In genomic region chr10:128093496-128094294, GRCm38 (mm10) we compare ENCODE assay signal across 8 mouse cellular contexts. TPM values are rescaled to one million over a fixed set of nuclear protein-coding genes. Genes with fewer than 3 reads are reported as not detected.
DNase-seq lines count a peak whose midpoint lies in the region; ATAC-seq and TF ChIP-seq lines count a peak whose summit lies in the region.

No protein-coding gene starts in this region.

- peaks cover 81% of the 10 kb centered on the region for H3K4me1 ChIP-seq in G1E (ENCODE audit: insufficient read depth, low read depth, low read length)
- peaks cover 50% of the 10 kb centered on the region for H3K4me1 ChIP-seq in embryonic facial prominence, embryonic 12.5 days
- peaks cover 53% of the 10 kb centered on the region for H3K4me1 ChIP-seq in hindbrain, embryonic 13.5 days (replicated peaks)
- H3K4me1 ChIP-seq in liver, embryonic 12.5 days: peaks cover 82% of the 10 kb centered on the region

- peak overlapping the region; percentile 75; the same call in 1 of the 2 replicates for H3K9ac ChIP-seq in embryonic facial prominence, embryonic 12.5 days
- peak overlapping the region; percentile 95 for H3K9ac ChIP-seq in hindbrain, embryonic 13.5 days
- H3K9ac ChIP-seq in liver, embryonic 12.5 days: peak overlapping the region; percentile 91

- no peaks in the 10 kb centered on the region for H3K9me3 ChIP-seq in G1E (replicated peaks)
- no peaks in the 10 kb centered on the region for H3K9me3 ChIP-seq in embryonic facial prominence, embryonic 12.5 days
- H3K9me3 ChIP-seq in hindbrain, embryonic 13.5 days: no peaks in the 10 kb centered on the region
- no peaks in the 10 kb centered on the region for H3K9me3 ChIP-seq in liver, embryonic 12.5 days (replicated peaks)

- peaks cover 21% of the 10 kb centered on the region for H3K36me3 ChIP-seq in G1E (replicated peaks)
- H3K36me3 ChIP-seq in embryonic facial prominence, embryonic 12.5 days: peaks cover 20% of the 10 kb centered on the region
- peaks cover 22% of the 10 kb centered on the region for H3K36me3 ChIP-seq in hindbrain, embryonic 13.5 days
- peaks cover 19% of the 10 kb centered on the region for H3K36me3 ChIP-seq in liver, embryonic 12.5 days

- ATAC-seq in CD4-positive, CD25-positive, alpha-beta regulatory T cell, adult 4 months: no peak
- no peak for ATAC-seq in G1E (ENCODE audit: extremely low read depth, insufficient number of reproducible peaks, low FRiP score, poor library complexity, severe bottlenecking)
- ATAC-seq in embryonic facial prominence, embryonic 12.5 days (ENCODE audit: insufficient number of reproducible peaks, insufficient read depth, low FRiP score, low TSS enrichment): no peak
- no peak for ATAC-seq in hindbrain, embryonic 13.5 days (ENCODE audit: low FRiP score)
- peak; percentile 6; the same call in 1 of the 2 replicates for ATAC-seq in liver, embryonic 12.5 days

- TF ChIP-seq CTCF in G1E (IDR thresholded peaks at IDR 0.05; ENCODE audit: low read depth, low read length): no peak

- 27% methylated on average over 13 of the region's 13 CpGs for WGBS in embryonic facial prominence, embryonic 12.5 days
- WGBS in hindbrain, embryonic 13.5 days: 23% methylated on average over 13 of the region's 13 CpGs
- 23% methylated on average over 13 of the region's 13 CpGs for WGBS in liver, embryonic 12.5 days (ENCODE audit: insufficient replicate concordance)

- peak overlapping the region; percentile 89 for H3K4me3 ChIP-seq in G1E (ENCODE audit: low read depth, low read length)
- H3K4me3 ChIP-seq in embryonic facial prominence, embryonic 12.5 days: peak overlapping the region; percentile 86
- H3K4me3 ChIP-seq in hindbrain, embryonic 13.5 days: peak overlapping the region; percentile 82
- peak overlapping the region; percentile 86 for H3K4me3 ChIP-seq in liver, embryonic 12.5 days

- peak overlapping the region; percentile 91 for H3K27ac ChIP-seq in embryonic facial prominence, embryonic 12.5 days
- peak overlapping the region; percentile 92 for H3K27ac ChIP-seq in hindbrain, embryonic 13.5 days
- H3K27ac ChIP-seq in liver, embryonic 12.5 days: peak overlapping the region; percentile 95

- no peaks in the 10 kb centered on the region for H3K27me3 ChIP-seq in G1E (ENCODE audit: insufficient read depth, low read length)
- H3K27me3 ChIP-seq in embryonic facial prominence, embryonic 12.5 days: no peaks in the 10 kb centered on the region
- H3K27me3 ChIP-seq in hindbrain, embryonic 13.5 days: no peaks in the 10 kb centered on the region
- H3K27me3 ChIP-seq in liver, embryonic 12.5 days (replicated peaks): no peaks in the 10 kb centered on the region

- peak overlapping the region; percentile 91 for H3K4me2 ChIP-seq in embryonic facial prominence, embryonic 12.5 days (replicated peaks)
- H3K4me2 ChIP-seq in hindbrain, embryonic 13.5 days: peak overlapping the region; percentile 87
- H3K4me2 ChIP-seq in liver, embryonic 12.5 days: peak overlapping the region; percentile 93

- peak; percentile 54 for DNase-seq in CD4-positive, CD25-positive, alpha-beta regulatory T cell, adult 2 months (ENCODE audit: low read depth, low spot score)
- DNase-seq in G1E (ENCODE audit: low spot score): peak; percentile 45
- DNase-seq in natural killer cell, adult 2 months (ENCODE audit: low spot score in 2 of 2): peak; percentile 60 to 68
- DNase-seq in thymus, postnatal 4 days: peak; percentile 53

RNA-seq across cellular contexts. Expression of gene Baz2a, which starts 2.3 kb away (rescaled TPM):
- 10 to 100 TPM; 50.9 to 75.4 TPM for polyA plus RNA-seq in CD4-positive, CD25-positive, alpha-beta regulatory T cell, adult 4 months (2017; shearing (Covaris generic))
- total RNA-seq in G1E (2014; fragmentation: Nextera tagmentation): 102 and 116 TPM in 2 replicates
- 14.8 and 16.6 TPM in 2 replicates for total RNA-seq in G1E (2017)
- polyA plus RNA-seq in G1E (2012): 24.8 and 34.7 TPM in 2 replicates
- 9.0 and 9.1 TPM in 2 replicates for polyA plus RNA-seq in embryonic facial prominence, embryonic 12.5 days (2016; fragmentation: Nextera tagmentation; extraction: Ambion mirVana)
- polyA plus RNA-seq in hindbrain, embryonic 13.5 days (2015; fragmentation: Nextera tagmentation; extraction: Ambion mirVana): 12.6 and 13.4 TPM in 2 replicates
- polyA plus RNA-seq in liver, embryonic 12.5 days (2016; fragmentation: Nextera tagmentation; extraction: Ambion mirVana): 8.0 and 8.6 TPM in 2 replicates

RNA-seq across cellular contexts. Expression of gene Atp5b, which starts 10.6 kb away (rescaled TPM):
- 100 to 1,000 TPM; 455 to 512 TPM for polyA plus RNA-seq in CD4-positive, CD25-positive, alpha-beta regulatory T cell, adult 4 months (2017; shearing (Covaris generic))
- total RNA-seq in G1E (2014; fragmentation: Nextera tagmentation) (2,076 and 2,077 TPM in 2 replicates), G1E (2017) (2,841 and 2,974 TPM in 2 replicates)
- 1,412 and 1,783 TPM in 2 replicates for polyA plus RNA-seq in G1E (2012)
- polyA plus RNA-seq in embryonic facial prominence, embryonic 12.5 days (2016; fragmentation: Nextera tagmentation; extraction: Ambion mirVana): 1,967 TPM in 2 replicates
- polyA plus RNA-seq in hindbrain, embryonic 13.5 days (2015; fragmentation: Nextera tagmentation; extraction: Ambion mirVana): 2,105 and 2,130 TPM in 2 replicates
- polyA plus RNA-seq in liver, embryonic 12.5 days (2016; fragmentation: Nextera tagmentation; extraction: Ambion mirVana): 2,130 and 2,180 TPM in 2 replicates

RNA-seq across cellular contexts. Expression of gene Ptges3, which starts 34.9 kb away (rescaled TPM):
- polyA plus RNA-seq in CD4-positive, CD25-positive, alpha-beta regulatory T cell, adult 4 months (2017; shearing (Covaris generic)): 100 to 1,000 TPM; 234 to 353 TPM
- total RNA-seq in G1E (2014; fragmentation: Nextera tagmentation): 209 and 228 TPM in 2 replicates
- total RNA-seq in G1E (2017): 269 and 315 TPM in 2 replicates
- polyA plus RNA-seq in G1E (2012): 268 and 269 TPM in 2 replicates
- 541 and 578 TPM in 2 replicates for polyA plus RNA-seq in embryonic facial prominence, embryonic 12.5 days (2016; fragmentation: Nextera tagmentation; extraction: Ambion mirVana)
- 440 and 454 TPM in 2 replicates for polyA plus RNA-seq in hindbrain, embryonic 13.5 days (2015; fragmentation: Nextera tagmentation; extraction: Ambion mirVana)
- polyA plus RNA-seq in liver, embryonic 12.5 days (2016; fragmentation: Nextera tagmentation; extraction: Ambion mirVana): 406 and 407 TPM in 2 replicates

RNA-seq across cellular contexts. Expression of gene Naca, which starts 58.3 kb away (rescaled TPM):
- polyA plus RNA-seq in CD4-positive, CD25-positive, alpha-beta regulatory T cell, adult 4 months (2017; shearing (Covaris generic)): 100 to 1,000 TPM; 957 to 1,000 TPM
- 544 and 609 TPM in 2 replicates for total RNA-seq in G1E (2014; fragmentation: Nextera tagmentation)
- 1,963 and 1,995 TPM in 2 replicates for total RNA-seq in G1E (2017)
- 99.4 and 167 TPM in 2 replicates for polyA plus RNA-seq in G1E (2012)
- 832 and 847 TPM in 2 replicates for polyA plus RNA-seq in embryonic facial prominence, embryonic 12.5 days (2016; fragmentation: Nextera tagmentation; extraction: Ambion mirVana)
- 609 and 615 TPM in 2 replicates for polyA plus RNA-seq in hindbrain, embryonic 13.5 days (2015; fragmentation: Nextera tagmentation; extraction: Ambion mirVana)
- 666 and 682 TPM in 2 replicates for polyA plus RNA-seq in liver, embryonic 12.5 days (2016; fragmentation: Nextera tagmentation; extraction: Ambion mirVana)
